Mouse (Mus musculus) Muller cell, postnatal 12 days (primary cell): ENCODE data around the gene Ablim1.
"Not testable (repeated sequence)": the region's sequence is repeated elsewhere in the genome, so short reads cannot be mapped to it uniquely, and the experiment has no call there.

ENCODE experiments used
- DNase-seq: peaks from one replicate; pipeline ENCODE4 v3.0.0-alpha.2; 2015; ENCODE audit errors: inconsistent ontology term

Ablim1 gene

GRCm38 (mm10) chr19:57155121-57155884 is 159.4 kb downstream of the Ablim1 start:
- DNase-seq: peak; percentile 93

GRCm38 (mm10) chr19:57152357-57152756 is 162.4 kb downstream of the Ablim1 start:
- peak; percentile 98 for DNase-seq

- DNase-seq: no peak
Observed at GRCm38 (mm10) chr19:57151504-57151903, 163.2 kb downstream of the Ablim1 start.

- peak; percentile 34 for DNase-seq
Observed at GRCm38 (mm10) chr19:57150275-57150674, 164.4 kb downstream of the Ablim1 start.

- DNase-seq: no peak
Observed at GRCm38 (mm10) chr19:57147746-57148145, 167.0 kb downstream of the Ablim1 start.

GRCm38 (mm10) chr19:57146936-57147335 is 167.8 kb downstream of the Ablim1 start:
- DNase-seq: no peak

- no peak for DNase-seq
Observed at GRCm38 (mm10) chr19:57143646-57144045, 171.1 kb downstream of the Ablim1 start.

- no peak for DNase-seq
Observed at GRCm38 (mm10) chr19:57141756-57142461, 172.8 kb downstream of the Ablim1 start.

GRCm38 (mm10) chr19:57140874-57141273 is 173.8 kb downstream of the Ablim1 start:
- DNase-seq: no peak

- no peak for DNase-seq
Observed at GRCm38 (mm10) chr19:57140071-57140470, 174.6 kb downstream of the Ablim1 start.

- no peak for DNase-seq
Observed at GRCm38 (mm10) chr19:57138909-57139617, 175.7 kb downstream of the Ablim1 start.

GRCm38 (mm10) chr19:57138469-57138868 is 176.2 kb downstream of the Ablim1 start:
- DNase-seq: no peak

GRCm38 (mm10) chr19:57138045-57138444 is 176.7 kb downstream of the Ablim1 start:
- no peak for DNase-seq

GRCm38 (mm10) chr19:57136228-57136627 is 178.5 kb downstream of the Ablim1 start:
- peak; percentile 76 for DNase-seq

GRCm38 (mm10) chr19:57135654-57136053 is 179.1 kb downstream of the Ablim1 start:
- DNase-seq: not testable (repeated sequence)

GRCm38 (mm10) chr19:57134654-57135348 is 179.9 kb downstream of the Ablim1 start:
- DNase-seq: peak; percentile 32

- no peak for DNase-seq
Observed at GRCm38 (mm10) chr19:57132916-57133520, 181.7 kb downstream of the Ablim1 start.

GRCm38 (mm10) chr19:57132281-57132680 is 182.4 kb downstream of the Ablim1 start:
- no peak for DNase-seq

- no peak for DNase-seq
Observed at GRCm38 (mm10) chr19:57131366-57131765, 183.4 kb downstream of the Ablim1 start.

GRCm38 (mm10) chr19:57130591-57130990 is 184.1 kb downstream of the Ablim1 start:
- DNase-seq: no peak

- DNase-seq: no peak
Observed at GRCm38 (mm10) chr19:57129729-57130128, 185.0 kb downstream of the Ablim1 start.
